Mouse (Mus musculus): ENCODE measurements around the gene Tuba3b. TPM values are rescaled to one million over a fixed set of nuclear protein-coding genes. Genes with fewer than 3 reads are reported as not detected.

Gene Tuba3b
- total and polyA plus RNA-seq, 3 experiments = not detected

- Histone ChIP-seq H3K4me3 (ENCODE audit: low read depth, low read length) (no peak overlapping the region), H3K9me3 (replicated peaks) (peaks cover 65% of the 10 kb centered on the region), H3K4me1 (ENCODE audit: insufficient read depth, low read depth, low read length) (no peaks in the 10 kb centered on the region), H3K27me3 (ENCODE audit: insufficient read depth, low read length) (no peaks in the 10 kb centered on the region), H3K36me3 (replicated peaks) (no peaks in the 10 kb centered on the region)
- no peak for ATAC-seq (ENCODE audit: extremely low read depth, insufficient number of reproducible peaks, low FRiP score, poor library complexity, severe bottlenecking)
- no peak for DNase-seq (ENCODE audit: low spot score)
- TF ChIP-seq POLR2AphosphoS5 (IDR thresholded peaks at IDR 0.05; ENCODE audit: insufficient replicate concordance, low read depth, low read length) (no peak), GATA1 (IDR thresholded peaks at IDR 0.05; ENCODE audit: borderline replicate concordance, low read length) (no peak), TAL1 (conservative IDR thresholded peaks at IDR 0.05; ENCODE audit: low read depth, low read length) (no peak), GATA2 (IDR thresholded peaks at IDR 0.05; ENCODE audit: borderline replicate concordance, low read depth, low read length) (no peak), CTCF (IDR thresholded peaks at IDR 0.05; ENCODE audit: low read depth, low read length) (no peak)
Measured at GRCm38 (mm10) chr6:145591578-145591977, 24.0 kb upstream of the Tuba3b start.

DNA sequence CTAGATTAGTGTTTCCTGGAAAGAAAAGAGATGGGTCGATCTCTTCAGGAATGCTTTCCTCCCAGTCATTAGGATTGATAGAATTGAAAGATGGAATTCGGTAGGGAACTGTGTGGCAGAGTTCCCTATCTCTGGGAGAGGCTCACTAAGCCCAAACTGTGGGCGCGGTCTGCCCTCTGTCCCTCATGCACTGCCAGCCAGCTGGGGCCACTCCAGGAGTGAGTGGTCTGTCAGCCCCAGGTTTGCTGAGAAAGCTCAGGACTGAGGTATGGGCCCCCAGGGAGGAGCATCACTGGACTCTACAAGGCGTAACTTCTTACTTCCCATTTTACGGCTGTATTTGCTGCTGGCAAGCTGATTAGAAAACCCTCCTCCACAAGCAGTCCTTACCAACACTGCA, 23.5 kb upstream of the Tuba3b start:
- DNase-seq (ENCODE audit: low spot score) = no peak
- Histone ChIP-seq H3K36me3 (replicated peaks) (no peaks in the 10 kb centered on the region), H3K4me3 (ENCODE audit: low read depth, low read length) (no peak overlapping the region), H3K4me1 (ENCODE audit: insufficient read depth, low read depth, low read length) (no peaks in the 10 kb centered on the region), H3K9me3 (replicated peaks) (peaks cover 65% of the 10 kb centered on the region), H3K27me3 (ENCODE audit: insufficient read depth, low read length) (no peaks in the 10 kb centered on the region)
- TF ChIP-seq GATA1 (IDR thresholded peaks at IDR 0.05; ENCODE audit: borderline replicate concordance, low read length) = no peak
- TF ChIP-seq CTCF (IDR thresholded peaks at IDR 0.05; ENCODE audit: low read depth, low read length) = no peak
- TF ChIP-seq GATA2 (IDR thresholded peaks at IDR 0.05; ENCODE audit: borderline replicate concordance, low read depth, low read length) = no peak
- no peak for TF ChIP-seq POLR2AphosphoS5 (IDR thresholded peaks at IDR 0.05; ENCODE audit: insufficient replicate concordance, low read depth, low read length)
- TF ChIP-seq TAL1 (conservative IDR thresholded peaks at IDR 0.05; ENCODE audit: low read depth, low read length) = no peak
- no peak for ATAC-seq (ENCODE audit: extremely low read depth, insufficient number of reproducible peaks, low FRiP score, poor library complexity, severe bottlenecking)

DNA sequence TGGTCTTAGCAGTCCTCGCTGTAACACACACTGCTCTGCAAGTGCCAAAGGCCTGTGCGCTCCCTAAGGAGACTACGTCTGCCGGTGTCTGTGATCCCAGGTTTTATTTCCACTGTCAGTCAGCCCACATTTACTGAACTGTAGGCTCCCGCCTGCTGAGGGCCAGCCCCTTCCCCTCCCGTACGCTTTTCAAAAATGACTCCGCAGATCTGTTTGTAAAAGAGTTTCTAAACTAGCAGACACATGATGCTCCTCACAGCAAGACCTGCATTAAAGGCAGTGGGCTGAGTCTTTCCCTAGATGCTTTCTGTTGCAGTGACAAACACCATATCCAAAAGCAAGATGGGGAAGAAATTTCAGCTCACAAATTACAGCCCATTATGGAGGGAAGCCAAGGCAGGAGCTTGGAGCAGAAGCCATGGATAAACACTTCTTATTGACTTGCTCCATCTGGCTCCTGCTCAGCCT, 23.0 kb upstream of the Tuba3b start:
- H3K9me3 ChIP-seq (replicated peaks) = peaks cover 64% of the 10 kb centered on the region
- ATAC-seq (ENCODE audit: extremely low read depth, insufficient number of reproducible peaks, low FRiP score, poor library complexity, severe bottlenecking) = no peak
- no peaks in the 10 kb centered on the region for H3K4me1 ChIP-seq (ENCODE audit: insufficient read depth, low read depth, low read length)
- no peak for TF ChIP-seq GATA1 (IDR thresholded peaks at IDR 0.05; ENCODE audit: borderline replicate concordance, low read length)
- TF ChIP-seq TAL1 (conservative IDR thresholded peaks at IDR 0.05; ENCODE audit: low read depth, low read length) = no peak
- no peak for TF ChIP-seq GATA2 (IDR thresholded peaks at IDR 0.05; ENCODE audit: borderline replicate concordance, low read depth, low read length)
- TF ChIP-seq POLR2AphosphoS5 (IDR thresholded peaks at IDR 0.05; ENCODE audit: insufficient replicate concordance, low read depth, low read length) = no peak
- no peak for TF ChIP-seq CTCF (IDR thresholded peaks at IDR 0.05; ENCODE audit: low read depth, low read length)
- DNase-seq (ENCODE audit: low spot score) = no peak
- no peak overlapping the region for H3K4me3 ChIP-seq (ENCODE audit: low read depth, low read length)
- H3K36me3 ChIP-seq (replicated peaks) = no peaks in the 10 kb centered on the region
- H3K27me3 ChIP-seq (ENCODE audit: insufficient read depth, low read length) = no peaks in the 10 kb centered on the region

DNA sequence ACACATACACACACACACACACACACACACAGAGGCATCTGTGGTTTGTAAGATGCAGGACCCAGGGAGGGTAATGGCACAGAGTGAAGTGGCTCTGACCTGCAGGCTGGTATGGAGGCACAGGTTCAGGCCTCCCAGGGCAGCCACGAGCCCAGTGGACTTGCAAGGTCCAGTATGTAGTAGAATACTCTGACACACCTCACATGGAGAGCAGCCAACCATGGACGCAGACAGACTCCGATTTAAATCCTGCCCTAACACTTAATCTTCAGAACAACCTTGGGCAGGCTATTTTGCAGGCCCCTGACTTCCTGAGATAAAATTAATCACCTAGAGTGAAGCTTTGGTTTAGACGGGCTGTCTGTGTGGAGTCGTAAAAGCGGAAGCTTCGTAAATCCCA, 21.6 kb upstream of the Tuba3b start:
- no peak for DNase-seq (ENCODE audit: low spot score)
- ATAC-seq (ENCODE audit: extremely low read depth, insufficient number of reproducible peaks, low FRiP score, poor library complexity, severe bottlenecking) = no peak
- no peak overlapping the region for H3K4me3 ChIP-seq (ENCODE audit: low read depth, low read length)
- no peaks in the 10 kb centered on the region for H3K36me3 ChIP-seq (replicated peaks)
- TF ChIP-seq CTCF (IDR thresholded peaks at IDR 0.05; ENCODE audit: low read depth, low read length) (no peak), POLR2AphosphoS5 (IDR thresholded peaks at IDR 0.05; ENCODE audit: insufficient replicate concordance, low read depth, low read length) (no peak), GATA1 (IDR thresholded peaks at IDR 0.05; ENCODE audit: borderline replicate concordance, low read length) (no peak), TAL1 (conservative IDR thresholded peaks at IDR 0.05; ENCODE audit: low read depth, low read length) (no peak), GATA2 (IDR thresholded peaks at IDR 0.05; ENCODE audit: borderline replicate concordance, low read depth, low read length) (no peak)
- no peaks in the 10 kb centered on the region for H3K4me1 ChIP-seq (ENCODE audit: insufficient read depth, low read depth, low read length)
- H3K27me3 ChIP-seq (ENCODE audit: insufficient read depth, low read length) = no peaks in the 10 kb centered on the region
- peaks cover 66% of the 10 kb centered on the region for H3K9me3 ChIP-seq (replicated peaks)

GRCm38 (mm10) chr6:145595905-145596304, 19.7 kb upstream of the Tuba3b start:
- TF ChIP-seq CTCF (IDR thresholded peaks at IDR 0.05; ENCODE audit: low read depth, low read length) (no peak), POLR2AphosphoS5 (IDR thresholded peaks at IDR 0.05; ENCODE audit: insufficient replicate concordance, low read depth, low read length) (no peak), TAL1 (conservative IDR thresholded peaks at IDR 0.05; ENCODE audit: low read depth, low read length) (no peak), GATA1 (IDR thresholded peaks at IDR 0.05; ENCODE audit: borderline replicate concordance, low read length) (no peak), GATA2 (IDR thresholded peaks at IDR 0.05; ENCODE audit: borderline replicate concordance, low read depth, low read length) (no peak)
- peaks cover 73% of the 10 kb centered on the region for H3K9me3 ChIP-seq (replicated peaks)
- no peak for ATAC-seq (ENCODE audit: extremely low read depth, insufficient number of reproducible peaks, low FRiP score, poor library complexity, severe bottlenecking)
- no peaks in the 10 kb centered on the region for H3K36me3 ChIP-seq (replicated peaks)
- H3K4me3 ChIP-seq (ENCODE audit: low read depth, low read length) = no peak overlapping the region
- H3K4me1 ChIP-seq (ENCODE audit: insufficient read depth, low read depth, low read length) = no peaks in the 10 kb centered on the region
- no peaks in the 10 kb centered on the region for H3K27me3 ChIP-seq (ENCODE audit: insufficient read depth, low read length)
- DNase-seq (ENCODE audit: low spot score) = no peak

DNA sequence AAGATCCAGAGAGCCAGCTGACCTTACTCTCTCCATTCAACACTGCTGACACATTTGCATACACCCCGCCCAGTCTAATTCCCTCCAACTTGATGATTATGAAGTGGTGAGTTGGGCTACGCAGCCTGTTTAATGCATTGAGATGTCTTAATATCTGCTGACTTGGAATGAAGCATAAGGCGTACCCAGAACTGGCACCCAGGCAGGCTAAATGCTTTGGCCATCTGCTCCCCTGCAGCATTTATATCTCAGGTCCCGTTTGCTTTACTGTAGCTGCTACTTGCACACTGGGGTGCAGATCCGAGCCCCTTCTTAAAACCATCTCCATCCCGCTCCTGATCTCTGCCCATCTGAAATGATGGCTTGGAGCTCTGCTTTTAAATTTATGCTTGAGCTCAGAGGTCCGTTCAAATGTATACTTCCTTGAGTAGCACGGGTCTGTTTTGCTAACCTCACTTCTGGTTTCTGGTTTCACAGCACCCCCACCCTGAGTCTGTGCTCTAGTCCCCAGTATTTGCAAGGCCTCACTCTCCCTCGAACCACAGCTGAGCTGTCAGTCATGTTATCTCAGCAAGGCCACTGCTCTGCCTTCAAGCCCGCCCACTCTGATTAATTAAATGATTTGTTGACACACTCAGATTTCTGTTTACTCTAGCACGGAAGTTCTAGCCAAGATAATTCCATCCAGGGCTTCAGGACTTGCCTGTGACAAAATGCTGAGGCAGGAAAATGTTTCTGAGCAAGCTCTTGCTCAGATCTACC, 16.6 kb upstream of the Tuba3b start:
- DNase-seq (ENCODE audit: low spot score) = no peak
- Histone ChIP-seq H3K4me1 (ENCODE audit: insufficient read depth, low read depth, low read length) (no peaks in the 10 kb centered on the region), H3K36me3 (replicated peaks) (no peaks in the 10 kb centered on the region), H3K4me3 (ENCODE audit: low read depth, low read length) (no peak overlapping the region), H3K9me3 (replicated peaks) (peaks cover 76% of the 10 kb centered on the region), H3K27me3 (ENCODE audit: insufficient read depth, low read length) (no peaks in the 10 kb centered on the region)
- TF ChIP-seq POLR2AphosphoS5 (IDR thresholded peaks at IDR 0.05; ENCODE audit: insufficient replicate concordance, low read depth, low read length) (no peak), CTCF (IDR thresholded peaks at IDR 0.05; ENCODE audit: low read depth, low read length) (no peak), GATA1 (IDR thresholded peaks at IDR 0.05; ENCODE audit: borderline replicate concordance, low read length) (no peak), TAL1 (conservative IDR thresholded peaks at IDR 0.05; ENCODE audit: low read depth, low read length) (no peak), GATA2 (IDR thresholded peaks at IDR 0.05; ENCODE audit: borderline replicate concordance, low read depth, low read length) (no peak)
- no peak for ATAC-seq (ENCODE audit: extremely low read depth, insufficient number of reproducible peaks, low FRiP score, poor library complexity, severe bottlenecking)
